19 mouse cellular contexts compared by ENCODE assay signal in genomic region chr11:87680786-87681185, GRCm38 (mm10).
"Had no signal": no experiment of that assay in that cellular context is flagged by ENCODE, and none has a peak within 500 bp of the region (broad histone marks: within the 10 kb centered on the region; RNA-seq: fewer than 3 reads in every experiment).

No protein-coding gene starts in this region.

- H3K4me2 ChIP-seq: limb, embryonic 13.5 days; liver, embryonic 12.5 days; liver, embryonic 15.5 days; midbrain, embryonic 12.5 days; midbrain, embryonic 15.5 days; neural tube, embryonic 12.5 days; neural tube, embryonic 15.5 days had no signal

- H3K4me3 ChIP-seq: limb, embryonic 10.5 days; limb, embryonic 13.5 days; liver, embryonic 12.5 days; liver, embryonic 15.5 days; midbrain, embryonic 12.5 days; midbrain, embryonic 15.5 days; neural tube, embryonic 12.5 days; neural tube, embryonic 15.5 days had no signal

- H3K9ac ChIP-seq: limb, embryonic 13.5 days; liver, embryonic 12.5 days; liver, embryonic 15.5 days; midbrain, embryonic 12.5 days; midbrain, embryonic 15.5 days; neural tube, embryonic 12.5 days; neural tube, embryonic 15.5 days had no signal

- H3K36me3 ChIP-seq: limb, embryonic 10.5 days; limb, embryonic 13.5 days; liver, embryonic 12.5 days; liver, embryonic 15.5 days; midbrain, embryonic 12.5 days; midbrain, embryonic 15.5 days; neural tube, embryonic 12.5 days; neural tube, embryonic 15.5 days had no signal

- H3K27ac ChIP-seq: limb, embryonic 10.5 days; limb, embryonic 13.5 days; liver, embryonic 12.5 days; liver, embryonic 15.5 days; macrophage; midbrain, embryonic 12.5 days; midbrain, embryonic 15.5 days; neural tube, embryonic 12.5 days; neural tube, embryonic 15.5 days had no signal

- ATAC-seq: liver, embryonic 12.5 days; midbrain, embryonic 15.5 days had no signal

- H3K4me1 ChIP-seq: midbrain, embryonic 15.5 days; neural tube, embryonic 12.5 days; neural tube, embryonic 15.5 days had no signal

- H3K27me3 ChIP-seq: limb, embryonic 13.5 days; liver, embryonic 12.5 days; liver, embryonic 15.5 days; midbrain, embryonic 12.5 days; midbrain, embryonic 15.5 days; neural tube, embryonic 12.5 days; neural tube, embryonic 15.5 days had no signal

- DNase-seq: kidney, adult 2 months; kidney, postnatal 10 days; kidney, postnatal 36 days; liver; lung, postnatal 14 days; right cerebral cortex, adult 18-20 months; right cerebral cortex, postnatal 14 days; right cerebral cortex, postnatal 4 days; spleen, adult 18-20 months; thymus, postnatal 25 days had no signal

- H3K9me3 ChIP-seq: limb, embryonic 10.5 days; limb, embryonic 13.5 days; liver, embryonic 12.5 days; liver, embryonic 15.5 days; midbrain, embryonic 12.5 days; midbrain, embryonic 15.5 days; neural tube, embryonic 12.5 days; neural tube, embryonic 15.5 days had no signal
